Mouse (Mus musculus) CH12.LX (cell line): Measurements from ENCODE around the gene Ankrd31. TPM values are rescaled to one million over a fixed set of nuclear protein-coding genes. Genes with fewer than 3 reads are reported as not detected.

Experiments
- DNase-seq: peaks from one replicate; pipeline ENCODE4 v3.0.0-alpha.2; 2013; ENCODE audit errors: extremely low read depth
- H3K27ac ChIP-seq: 2 replicates; pipeline ENCODE4 v1.5.1; 2012; ENCODE audit warnings: low read depth, mild to moderate bottlenecking, control low read depth, moderate library complexity; ENCODE audit not compliant: insufficient read depth
- H3K27me3 ChIP-seq: replicated peaks from 2 replicates; pipeline ENCODE3; 2012; ENCODE audit warnings: inconsistent platforms
- H3K36me3 ChIP-seq, 2 experiments: replicated peaks in 1 of 2; 2 replicates each; pipeline versions ENCODE3 to v1.6.1; 2012; ENCODE audit warnings: inconsistent platforms in 1 of 2, low read length in 1 of 2, mild to moderate bottlenecking in 1 of 2, mixed read lengths in 1 of 2, moderate library complexity in 1 of 2; ENCODE audit not compliant: control insufficient read depth in 1 of 2, insufficient read depth in 1 of 2
- H3K4me1 ChIP-seq, 2 experiments: 2 replicates each; pipeline ENCODE4 v1.6.1; 2012; ENCODE audit warnings: inconsistent platforms in 1 of 2, moderate library complexity in 1 of 2; ENCODE audit not compliant: insufficient read depth in 2 of 2, control insufficient read depth in 1 of 2
- H3K4me2 ChIP-seq: 2 replicates; pipeline ENCODE4 v1.6.1; 2012; ENCODE audit warnings: low read depth, mild to moderate bottlenecking, control low read depth; ENCODE audit not compliant: poor library complexity, insufficient read depth, severe bottlenecking
- H3K4me3 ChIP-seq, 3 experiments: fragments of 150-350 bp in 1 of 3; sonication (generic) in 1 of 3; replicated peaks in 1 of 3; 2 replicates each; pipeline versions ENCODE3 to v1.5.1; 2011 to 2012; ENCODE audit warnings: low read depth in 2 of 3, low read length in 2 of 3, mild to moderate bottlenecking in 2 of 3, moderate library complexity in 2 of 3, control low read depth in 1 of 3, improper control_type of control experiment in 1 of 3, inconsistent platforms in 1 of 3, mixed read lengths in 1 of 3; ENCODE audit not compliant: poor library complexity in 1 of 3
- H3K79me2 ChIP-seq: replicated peaks from 2 replicates; pipeline ENCODE4 v1.6.1; 2012; ENCODE audit warnings: mild to moderate bottlenecking, moderate library complexity; ENCODE audit not compliant: control insufficient read depth, poor library complexity, insufficient read depth, severe bottlenecking; ENCODE audit errors: extremely low read depth
- H3K9ac ChIP-seq: 2 replicates; pipeline ENCODE4 v1.6.1; 2012; ENCODE audit warnings: low read depth, mild to moderate bottlenecking, control low read depth, moderate library complexity; ENCODE audit not compliant: insufficient read depth
- H3K9me3 ChIP-seq: replicated peaks from 2 replicates; pipeline ENCODE3; 2012; ENCODE audit warnings: low read length, inconsistent platforms, mixed read lengths
- BHLHE40 ChIP-seq: IDR thresholded peaks from 2 replicates; pipeline ENCODE4 v1.6.1; 2011; ENCODE audit warnings: mild to moderate bottlenecking, low read depth, low read length, improper control_type of control experiment
- CTCF ChIP-seq, 2 experiments: IDR thresholded peaks in 1 of 2; conservative IDR thresholded peaks in 1 of 2; 2 replicates each; pipeline ENCODE4 v1.5.1; 2011 to 2012; ENCODE audit warnings: low read depth in 2 of 2, low read length in 2 of 2, improper control_type of control experiment in 1 of 2, inconsistent platforms in 1 of 2, mild to moderate bottlenecking in 1 of 2, moderate library complexity in 1 of 2
- ETS1 ChIP-seq: conservative IDR thresholded peaks from 2 replicates; pipeline ENCODE4 v1.6.1; 2012; ENCODE audit warnings: low read depth, mild to moderate bottlenecking, inconsistent platforms, low read length, improper control_type of control experiment, moderate library complexity
- GABPA ChIP-seq: IDR thresholded peaks from 2 replicates; pipeline ENCODE4 v1.6.1; 2012; ENCODE audit warnings: low read depth, low read length, improper control_type of control experiment, inconsistent platforms; ENCODE audit not compliant: insufficient replicate concordance
- JUN ChIP-seq: IDR thresholded peaks from 2 replicates; pipeline ENCODE4 v1.6.1; 2011; ENCODE audit warnings: low read depth, mild to moderate bottlenecking, low read length, improper control_type of control experiment, moderate library complexity; ENCODE audit not compliant: insufficient read depth
- KAT2A ChIP-seq: IDR thresholded peaks from 2 replicates; pipeline ENCODE4 v1.6.1; 2012; ENCODE audit warnings: low read length, improper control_type of control experiment, inconsistent platforms; ENCODE audit not compliant: insufficient replicate concordance
- MAX ChIP-seq: IDR thresholded peaks from 2 replicates; pipeline ENCODE4 v1.6.1; 2011; ENCODE audit warnings: low read length, improper control_type of control experiment
- MAZ ChIP-seq: IDR thresholded peaks from 2 replicates; pipeline ENCODE4 v1.6.1; 2012; ENCODE audit warnings: low read depth, mild to moderate bottlenecking, inconsistent platforms, low read length, improper control_type of control experiment, moderate library complexity
- MEF2A ChIP-seq: IDR thresholded peaks from 2 replicates; pipeline ENCODE4 v1.6.1; 2014; ENCODE audit warnings: low read depth, mild to moderate bottlenecking, inconsistent platforms, low read length, improper control_type of control experiment, borderline replicate concordance
- MXI1 ChIP-seq: IDR thresholded peaks from 2 replicates; pipeline ENCODE4 v1.6.1; 2011; ENCODE audit warnings: mild to moderate bottlenecking, low read depth, low read length, improper control_type of control experiment
- MYC ChIP-seq: IDR thresholded peaks from 2 replicates; pipeline ENCODE4 v1.6.1; 2011; ENCODE audit warnings: low read depth, mild to moderate bottlenecking, improper control_type of control experiment, low read length
- NRF1 ChIP-seq: IDR thresholded peaks from 2 replicates; pipeline ENCODE4 v1.6.1; 2014; ENCODE audit warnings: low read depth, mild to moderate bottlenecking, inconsistent platforms, low read length, improper control_type of control experiment, moderate library complexity
- PAX5 ChIP-seq: IDR thresholded peaks from 2 replicates; pipeline ENCODE4 v1.6.1; 2012; ENCODE audit warnings: low read length, inconsistent platforms, mixed read lengths
- POLR2A ChIP-seq: IDR thresholded peaks from 2 replicates; pipeline ENCODE4 v1.6.1; 2011; ENCODE audit warnings: low read depth, mild to moderate bottlenecking, improper control_type of control experiment, low read length
- SIN3A ChIP-seq: IDR thresholded peaks from 2 replicates; pipeline ENCODE4 v1.6.1; 2012; ENCODE audit warnings: low read length, improper control_type of control experiment, inconsistent platforms
- SMC3 ChIP-seq: IDR thresholded peaks from 2 replicates; pipeline ENCODE4 v1.6.1; 2011; ENCODE audit warnings: low read depth, low read length, improper control_type of control experiment
- TCF12 ChIP-seq: IDR thresholded peaks from 2 replicates; pipeline ENCODE4 v1.6.1; 2014; ENCODE audit warnings: low read depth, mild to moderate bottlenecking, inconsistent platforms, low read length, improper control_type of control experiment
- USF2 ChIP-seq: conservative IDR thresholded peaks from 2 replicates; pipeline ENCODE4 v1.6.1; 2011; ENCODE audit warnings: low read depth, low read length, improper control_type of control experiment
- ZC3H11A ChIP-seq: IDR thresholded peaks from 2 replicates; pipeline ENCODE4 v1.6.1; 2012; ENCODE audit warnings: low read depth, mild to moderate bottlenecking, inconsistent platforms, low read length, improper control_type of control experiment
- ZKSCAN1 ChIP-seq: IDR thresholded peaks from 2 replicates; pipeline ENCODE4 v1.6.1; 2012; ENCODE audit warnings: low read depth, inconsistent platforms, low read length, improper control_type of control experiment, borderline replicate concordance
- ZMIZ1 ChIP-seq: IDR thresholded peaks from 2 replicates; pipeline ENCODE4 v1.6.1; 2012; ENCODE audit warnings: low read depth, mild to moderate bottlenecking, inconsistent platforms, low read length, improper control_type of control experiment
- ZNF384 ChIP-seq: IDR thresholded peaks from 2 replicates; pipeline ENCODE4 v1.6.1; 2012; ENCODE audit warnings: low read depth, low read length, improper control_type of control experiment, inconsistent platforms
- dilution Hi-C: fragments of 300-500 bp; cut with MboI; formaldehyde crosslinking; loops from 2 replicates; pipeline ENCODE4 v1.14.3; 2020; ENCODE audit warnings: low sequenced_read_pairs; ENCODE audit not compliant: extremely low pct_unique_long_range_greater_than_20kb, extremely low pct_ligation_motif_present
- in situ Hi-C: fragments of 300-500 bp; cut with MboI; formaldehyde crosslinking; loops from 3 replicates; pipeline ENCODE4 v1.14.3; 2019; ENCODE audit warnings: low sequenced_read_pairs, low pct_ligation_motif_present, low pct_unique_long_range_greater_than_20kb, mixed read lengths
- polyA plus RNA-seq: library from polyadenylated mRNA; unstranded; fragments of >175 nt; gene quantifications from 2 replicates; pipeline ENCODE4 v1.2.1, GENCODE M21; 2012; ENCODE audit warnings: low read depth; ENCODE audit not compliant: insufficient read length
- total RNA-seq, 2 experiments: library from RNA; depleted of rRNA; stranded (reverse); fragments of 300-350 nt in 1 of 2; fragments of >200 nt in 1 of 2; gene quantifications; 2 replicates each; pipeline ENCODE4 v1.2.3; 2012 to 2014

Gene Ankrd31
- total and polyA plus RNA-seq, 3 experiments = not detected

- Histone ChIP-seq H3K4me3 (no peak overlapping the region), H3K27me3 (no peaks in the 10 kb centered on the region), H3K4me1 (no peaks in the 10 kb centered on the region), H3K4me2 (no peak overlapping the region)
- no peak for TF ChIP-seq JUN
- TF ChIP-seq ZKSCAN1 = no peak
- TF ChIP-seq MXI1 = no peak
- no peak for TF ChIP-seq SMC3
- TF ChIP-seq, all 38 proteins: peak for 0
- dilution Hi-C loops (no loop called here), in situ Hi-C loops (no loop called here)
- Histone ChIP-seq H3K9ac (no peak overlapping the region), H3K36me3 (no peaks in the 10 kb centered on the region), H3K9me3 (peaks cover 9% of the 10 kb centered on the region), H3K27ac (no peak overlapping the region), H3K79me2 (no peaks in the 10 kb centered on the region)
- no peak for DNase-seq
Observed at GRCm38 (mm10) chr13:96928432-96929039, 180.5 kb downstream of the Ankrd31 start.

DNA sequence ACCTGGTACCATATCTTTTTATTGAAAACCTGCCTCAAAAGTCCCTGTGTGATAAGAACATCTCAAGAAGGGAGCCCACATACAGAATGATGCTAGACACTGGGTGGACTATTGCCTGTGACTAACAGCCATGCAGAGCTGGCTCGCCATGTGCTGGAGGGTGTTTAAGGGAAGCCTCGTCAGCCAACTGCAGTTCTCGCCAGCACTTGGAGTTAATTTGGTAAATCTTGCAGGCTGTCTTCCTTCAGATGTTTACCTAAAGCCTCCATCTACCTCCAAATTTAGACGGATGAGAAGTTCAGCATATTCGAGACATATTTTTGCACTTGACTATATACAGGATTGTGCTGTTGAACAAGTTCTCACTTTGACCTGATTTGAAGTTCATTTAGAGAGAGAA lies 184.7 kb downstream of the Ankrd31 start:
- Histone ChIP-seq H3K9ac (no peak overlapping the region), H3K4me1 (no peaks in the 10 kb centered on the region), H3K9me3 (no peaks in the 10 kb centered on the region), H3K27me3 (no peaks in the 10 kb centered on the region), H3K79me2 (no peaks in the 10 kb centered on the region), H3K4me3 (no peak overlapping the region), H3K36me3 (no peaks in the 10 kb centered on the region), H3K27ac (no peak overlapping the region), H3K4me2 (no peak overlapping the region)
- dilution Hi-C loops = no loop called here
- in situ Hi-C loops = no loop called here
- no peak for TF ChIP-seq ZNF384
- TF ChIP-seq POLR2A = no peak
- TF ChIP-seq ZC3H11A = no peak
- TF ChIP-seq PAX5 = no peak
- TF ChIP-seq ZMIZ1 = no peak
- no peak for TF ChIP-seq SIN3A
- no peak for TF ChIP-seq CTCF (conservative IDR thresholded peaks at IDR 0.05 in 1 of 2, IDR thresholded peaks at IDR 0.05 in 1 of 2; ENCODE audit: low read depth in 2 of 2, low read length in 2 of 2)
- no peak for TF ChIP-seq BHLHE40
- no peak for TF ChIP-seq MYC
- TF ChIP-seq SMC3 = no peak
- TF ChIP-seq MAX = no peak
- no peak for TF ChIP-seq ZKSCAN1
- TF ChIP-seq NRF1 = no peak
- TF ChIP-seq ETS1 = no peak
- no peak for TF ChIP-seq TCF12
- TF ChIP-seq KAT2A = no peak
- TF ChIP-seq GABPA = no peak
- no peak for TF ChIP-seq USF2
- no peak for TF ChIP-seq MAZ
- no peak for TF ChIP-seq MEF2A
- no peak for DNase-seq
